Comparison of ENCODE assay signal across 9 mouse cellular contexts in the genomic region with DNA sequence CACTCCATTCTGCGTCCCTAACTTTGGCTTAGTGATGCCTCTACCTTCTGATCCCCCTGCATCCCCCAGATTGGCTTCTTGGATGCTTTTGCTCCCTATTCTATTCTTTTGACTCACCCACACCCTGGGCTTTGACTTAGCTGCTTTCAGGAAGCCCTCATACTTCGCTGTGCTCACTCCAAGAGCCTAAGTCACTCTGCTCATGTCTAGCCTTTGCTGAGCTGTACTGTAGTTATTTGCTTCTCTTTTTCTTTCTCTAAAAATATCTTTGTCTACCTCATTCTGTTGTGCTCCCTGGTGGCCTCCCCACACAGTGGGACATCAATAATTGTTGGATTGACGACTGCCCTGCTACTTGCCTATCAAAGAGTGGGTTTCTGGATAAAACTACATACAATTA. TPM values are rescaled to one million over a fixed set of nuclear protein-coding genes. Genes with fewer than 3 reads are reported as not detected.
DNase-seq lines count a peak whose midpoint lies in the region; ATAC-seq and TF ChIP-seq lines count a peak whose summit lies in the region.
"Had no signal": no experiment of that assay in that cellular context is flagged by ENCODE, and none has a peak within 500 bp of the region (broad histone marks: within the 10 kb centered on the region; RNA-seq: fewer than 3 reads in every experiment).

No protein-coding gene starts in this region.

- no peaks in the 10 kb centered on the region for H3K9me3 ChIP-seq in heart, embryonic 13.5 days
- no peaks in the 10 kb centered on the region for H3K9me3 ChIP-seq in heart, embryonic 11.5 days (replicated peaks; ENCODE audit: control insufficient read depth, low read length)
- H3K9me3 ChIP-seq in embryonic facial prominence, embryonic 12.5 days = no peaks in the 10 kb centered on the region
- no peaks in the 10 kb centered on the region for H3K9me3 ChIP-seq in midbrain, embryonic 14.5 days (ENCODE audit: control insufficient read depth, low read length)
- H3K9me3 ChIP-seq: stomach, embryonic 15.5 days had no signal

- peak; percentile 8 for DNase-seq in heart, postnatal 4 days
- DNase-seq in midbrain, embryonic 14.5 days = no peak
- no peak for DNase-seq in right cerebral cortex, postnatal 4 days
- no peak for DNase-seq in thymus, postnatal 0 days (ENCODE audit: low spot score)
- DNase-seq in kidney, adult 2 months = no peak

- H3K27me3 ChIP-seq in heart, embryonic 13.5 days (replicated peaks) = no peaks in the 10 kb centered on the region; the same call in 1 of the 2 replicates
- H3K27me3 ChIP-seq in heart, embryonic 11.5 days (ENCODE audit: control insufficient read depth, insufficient read depth, low read length) = no peaks in the 10 kb centered on the region
- H3K27me3 ChIP-seq in embryonic facial prominence, embryonic 12.5 days = no peaks in the 10 kb centered on the region
- H3K27me3 ChIP-seq in midbrain, embryonic 14.5 days (ENCODE audit: control insufficient read depth, insufficient read depth, low read length) = no peaks in the 10 kb centered on the region
- no peaks in the 10 kb centered on the region for H3K27me3 ChIP-seq in kidney, adult 2 months (replicated peaks; ENCODE audit: control insufficient read depth, insufficient read depth, low read length)
- H3K27me3 ChIP-seq: stomach, embryonic 15.5 days had no signal

- ATAC-seq in heart, embryonic 13.5 days (ENCODE audit: extremely low read depth, insufficient number of reproducible peaks, low FRiP score, low TSS enrichment) = no peak
- ATAC-seq in heart, embryonic 11.5 days (replicated peaks; ENCODE audit: insufficient number of reproducible peaks, low FRiP score, low TSS enrichment) = no peak
- ATAC-seq in embryonic facial prominence, embryonic 12.5 days (ENCODE audit: insufficient number of reproducible peaks, insufficient read depth, low FRiP score, low TSS enrichment) = no peak
- peak; percentile 4; the same call in 1 of the 2 replicates for ATAC-seq in midbrain, embryonic 14.5 days (ENCODE audit: low FRiP score, low TSS enrichment)

- WGBS in heart, embryonic 13.5 days = 69% methylated on average over 3 of the region's 3 CpGs
- 71% methylated on average over 3 of the region's 3 CpGs for WGBS in heart, embryonic 11.5 days (ENCODE audit: insufficient replicate concordance)
- 69% methylated on average over 3 of the region's 3 CpGs for WGBS in embryonic facial prominence, embryonic 12.5 days
- WGBS in midbrain, embryonic 14.5 days = 32% methylated on average over 3 of the region's 3 CpGs
- 88% methylated on average over 3 of the region's 3 CpGs for WGBS in kidney, adult 2 months

- H3K4me1 ChIP-seq in heart, embryonic 13.5 days = peaks cover 37% of the 10 kb centered on the region
- peaks cover 16% of the 10 kb centered on the region for H3K4me1 ChIP-seq in heart, embryonic 11.5 days (ENCODE audit: control insufficient read depth, insufficient read depth, low read length)
- H3K4me1 ChIP-seq in embryonic facial prominence, embryonic 12.5 days = peaks cover 17% of the 10 kb centered on the region
- peaks cover 34% of the 10 kb centered on the region for H3K4me1 ChIP-seq in midbrain, embryonic 14.5 days (ENCODE audit: control insufficient read depth, insufficient read depth, low read length)
- peaks cover 7% of the 10 kb centered on the region; the same call in 1 of the 2 replicates for H3K4me1 ChIP-seq in kidney, adult 2 months (ENCODE audit: control insufficient read depth, insufficient read depth, low read length)

- no peaks in the 10 kb centered on the region for H3K36me3 ChIP-seq in heart, embryonic 13.5 days
- H3K36me3 ChIP-seq in heart, embryonic 11.5 days (ENCODE audit: control insufficient read depth, insufficient read depth, low read length) = no peaks in the 10 kb centered on the region
- no peaks in the 10 kb centered on the region for H3K36me3 ChIP-seq in embryonic facial prominence, embryonic 12.5 days
- H3K36me3 ChIP-seq in midbrain, embryonic 14.5 days (ENCODE audit: control insufficient read depth, insufficient read depth, low read length) = no peaks in the 10 kb centered on the region
- H3K36me3 ChIP-seq in kidney, adult 2 months (ENCODE audit: control insufficient read depth, insufficient read depth, low read length) = no peaks in the 10 kb centered on the region
- H3K36me3 ChIP-seq: stomach, embryonic 15.5 days had no signal

- peak overlapping the region; percentile 74 for H3K4me2 ChIP-seq in heart, embryonic 13.5 days
- H3K4me2 ChIP-seq in heart, embryonic 11.5 days = no peak overlapping the region
- H3K4me2 ChIP-seq in embryonic facial prominence, embryonic 12.5 days (replicated peaks) = peak overlapping the region; percentile 56
- peak overlapping the region; percentile 60 for H3K4me2 ChIP-seq in midbrain, embryonic 14.5 days (ENCODE audit: low read length)

- H3K9ac ChIP-seq in heart, embryonic 13.5 days = peak overlapping the region; percentile 78; the same call in 1 of the 2 replicates
- no peak overlapping the region for H3K9ac ChIP-seq in heart, embryonic 11.5 days (ENCODE audit: low read depth, low read length)
- no peak overlapping the region for H3K9ac ChIP-seq in embryonic facial prominence, embryonic 12.5 days
- peak overlapping the region; percentile 60 for H3K9ac ChIP-seq in midbrain, embryonic 14.5 days (replicated peaks; ENCODE audit: low read length)

- H3K4me3 ChIP-seq in heart, embryonic 13.5 days = no peak overlapping the region
- H3K4me3 ChIP-seq in heart, embryonic 11.5 days (ENCODE audit: low read depth, low read length) = no peak overlapping the region
- peak overlapping the region; percentile 36; the same call in 1 of the 2 replicates for H3K4me3 ChIP-seq in embryonic facial prominence, embryonic 12.5 days
- H3K4me3 ChIP-seq in midbrain, embryonic 14.5 days (replicated peaks; ENCODE audit: low read depth, low read length) = peak overlapping the region; percentile 32
- no peak overlapping the region for H3K4me3 ChIP-seq in kidney, adult 2 months (ENCODE audit: insufficient read depth, low read depth, low read length)

- no peak for TF ChIP-seq POLR2A in kidney, adult 2 months (IDR thresholded peaks at IDR 0.05; ENCODE audit: low read depth, low read length)

- no peak for TF ChIP-seq CTCF in kidney, adult 2 months (conservative IDR thresholded peaks at IDR 0.05; ENCODE audit: insufficient read depth, insufficient read length, low read depth, low read length)

- peak overlapping the region; percentile 82 for H3K27ac ChIP-seq in heart, embryonic 13.5 days (replicated peaks)
- H3K27ac ChIP-seq in heart, embryonic 11.5 days (ENCODE audit: low read depth, low read length) = no peak overlapping the region
- H3K27ac ChIP-seq in embryonic facial prominence, embryonic 12.5 days = peak overlapping the region; percentile 90; the same call in 1 of the 2 replicates
- peak overlapping the region; percentile 97 for H3K27ac ChIP-seq in midbrain, embryonic 14.5 days (replicated peaks; ENCODE audit: low read depth, low read length)
- no peak overlapping the region for H3K27ac ChIP-seq in kidney, adult 2 months (ENCODE audit: insufficient read depth, low read depth, low read length)

RNA-seq across cellular contexts. Expression of gene Psmg4, which starts 14.6 kb away (rescaled TPM):
- polyA plus RNA-seq in heart, embryonic 13.5 days (2015; fragmentation: Nextera tagmentation; extraction: Ambion mirVana) = 65.3 and 81.5 TPM in 2 replicates
- 59.0 and 66.1 TPM in 2 replicates for polyA plus RNA-seq in heart, embryonic 11.5 days (2014; fragmentation: Nextera tagmentation; extraction: Ambion mirVana)
- polyA plus RNA-seq in embryonic facial prominence, embryonic 12.5 days (2016; fragmentation: Nextera tagmentation; extraction: Ambion mirVana) = 111 TPM in 2 replicates
- total RNA-seq in heart, postnatal 4 days (2021) = 10 to 100 TPM; 41.1 to 41.3 TPM
- polyA plus RNA-seq in midbrain, embryonic 14.5 days (2014; fragmentation: Nextera tagmentation; extraction: Ambion mirVana) = 79.2 and 96.7 TPM in 2 replicates
- 158 and 174 TPM in 2 replicates for polyA plus RNA-seq in thymus, postnatal 0 days (2015; fragmentation: Nextera tagmentation; extraction: Ambion mirVana)
- 88.7 and 96.2 TPM in 2 replicates for polyA plus RNA-seq in kidney, adult 2 months (2012; rRNA removed)

RNA-seq across cellular contexts. Expression of gene Tubb2b, which starts 17.9 kb away (rescaled TPM):
- 36.7 and 40.0 TPM in 2 replicates for polyA plus RNA-seq in heart, embryonic 13.5 days (2015; fragmentation: Nextera tagmentation; extraction: Ambion mirVana)
- polyA plus RNA-seq in heart, embryonic 11.5 days (2014; fragmentation: Nextera tagmentation; extraction: Ambion mirVana) = 25.2 and 35.0 TPM in 2 replicates
- polyA plus RNA-seq in embryonic facial prominence, embryonic 12.5 days (2016; fragmentation: Nextera tagmentation; extraction: Ambion mirVana) = 66.5 and 77.7 TPM in 2 replicates
- total RNA-seq in heart, postnatal 4 days (2021) = 100 to 1,000 TPM; 100 to 106 TPM
- 758 and 1,005 TPM in 2 replicates for polyA plus RNA-seq in midbrain, embryonic 14.5 days (2014; fragmentation: Nextera tagmentation; extraction: Ambion mirVana)
- 34.5 and 37.3 TPM in 2 replicates for polyA plus RNA-seq in thymus, postnatal 0 days (2015; fragmentation: Nextera tagmentation; extraction: Ambion mirVana)
- 27.6 and 30.5 TPM in 2 replicates for polyA plus RNA-seq in kidney, adult 2 months (2012; rRNA removed)

Comparison
In these comparisons a context has a peak if more than half of its experiments do, and no peak if none do; other contexts are left out.
1. H3K27ac ChIP-seq: peak in heart, embryonic 13.5 days (single experiment), embryonic facial prominence, embryonic 12.5 days (single experiment) and midbrain, embryonic 14.5 days (single experiment); none in heart, embryonic 11.5 days (single experiment) and kidney, adult 2 months (single experiment).
2. H3K9ac ChIP-seq: peak in heart, embryonic 13.5 days (single experiment) and midbrain, embryonic 14.5 days (single experiment); none in heart, embryonic 11.5 days (single experiment) and embryonic facial prominence, embryonic 12.5 days (single experiment).
3. H3K4me3 ChIP-seq: peak in embryonic facial prominence, embryonic 12.5 days (single experiment) and midbrain, embryonic 14.5 days (single experiment); none in heart, embryonic 13.5 days (single experiment), heart, embryonic 11.5 days (single experiment) and kidney, adult 2 months (single experiment).